Mouse (Mus musculus) kidney, postnatal 0 days (tissue): ENCODE measurements around the gene Mtmr1. TPM values are rescaled to one million over a fixed set of nuclear protein-coding genes. Genes with fewer than 3 reads are reported as not detected.

Experiments
- ATAC-seq: fragments of 200-750 bp; cut with Nextera tagmentation; replicated peaks from 2 replicates; pipeline ENCODE4 v1.8.0; 2017; ENCODE audit warnings: low read depth, moderate number of reproducible peaks, moderate TSS enrichment, moderate library complexity; ENCODE audit not compliant: low FRiP score
- DNase-seq: peaks from one replicate; pipeline ENCODE4 v3.0.0-alpha.2; 2016; ENCODE audit warnings: low spot score
- H3K27ac ChIP-seq: fragments of 300-500 bp; sonication (generic); 2 replicates; pipeline ENCODE4 v1.5.1; 2014; ENCODE audit warnings: mild to moderate bottlenecking
- H3K27me3 ChIP-seq: fragments of 300-500 bp; sonication (generic); 2 replicates; pipeline ENCODE4 v1.6.1; 2014; ENCODE audit warnings: low read length, mixed read lengths; ENCODE audit not compliant: insufficient read depth
- H3K36me3 ChIP-seq: fragments of 300-500 bp; sonication (generic); 2 replicates; pipeline ENCODE4 v1.6.1; 2014; ENCODE audit warnings: low read length, mixed read lengths; ENCODE audit not compliant: insufficient read depth
- H3K4me1 ChIP-seq: fragments of 300-500 bp; sonication (generic); replicated peaks from 2 replicates; pipeline ENCODE4 v1.6.1; 2014; ENCODE audit warnings: antibody characterized with exemption, low read length, mixed read lengths; ENCODE audit not compliant: insufficient read depth
- H3K4me2 ChIP-seq: fragments of 300-500 bp; sonication (generic); 2 replicates; pipeline ENCODE4 v1.6.1; 2014; ENCODE audit warnings: mild to moderate bottlenecking, low read length, moderate library complexity, mixed read lengths
- H3K4me3 ChIP-seq: fragments of 300-500 bp; sonication (generic); replicated peaks from 2 replicates; pipeline ENCODE4 v1.5.1; 2014; ENCODE audit warnings: low read depth, low read length
- H3K9ac ChIP-seq: fragments of 300-500 bp; sonication (generic); 2 replicates; pipeline ENCODE4 v1.6.1; 2014; ENCODE audit warnings: low read depth, low read length
- H3K9me3 ChIP-seq: fragments of 300-500 bp; sonication (generic); replicated peaks from 2 replicates; pipeline ENCODE4 v1.6.1; 2016; ENCODE audit warnings: low read length, inconsistent platforms, mixed read lengths
- CTCF ChIP-seq: IDR thresholded peaks from 2 replicates; pipeline ENCODE4 v1.5.1; 2016; ENCODE audit warnings: antibody characterized with exemption, low read depth, mild to moderate bottlenecking, moderate library complexity
- WGBS: fragments of 180-500 bp; shearing (Covaris S2); extraction: QIAGEN DNeasy Blood & Tissue Kit; methylation state at CpG from one replicate; pipeline ENCODE4 v1.1.7; 2014; 5-methylcytosine and 5-hydroxymethylcytosine counted together
- polyA plus RNA-seq: library from polyadenylated mRNA; unstranded; fragments of >200 nt; fragmentation: Nextera tagmentation; extraction: Ambion mirVana; gene quantifications from 2 replicates; pipeline ENCODE4 v1.2.1, GENCODE M21; 2015

Mtmr1 gene
- polyA plus RNA-seq, 1 experiment from 2014 or later: 8.7 TPM

DNA sequence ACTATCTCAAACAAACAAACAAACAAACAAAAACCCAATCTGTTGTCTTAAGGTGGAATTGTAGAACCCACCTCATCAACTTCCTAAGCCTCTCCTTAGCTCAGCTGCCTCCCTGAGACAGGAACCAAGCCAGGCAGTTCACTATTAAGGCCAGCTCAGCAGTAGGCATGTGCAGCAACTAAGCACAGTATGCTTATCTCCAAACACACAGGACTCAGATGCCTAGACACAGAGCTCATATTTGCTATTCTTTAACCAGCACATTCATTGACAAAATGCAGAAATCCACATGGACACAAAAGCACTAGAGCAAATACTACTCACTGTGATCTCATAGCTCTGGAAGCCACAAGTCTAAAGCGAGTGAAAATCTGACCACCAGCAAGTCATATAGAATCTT, 100.9 kb downstream of the Mtmr1 start:
- no peak overlapping the region for H3K9ac ChIP-seq
- H3K4me2 ChIP-seq: no peak overlapping the region
- H3K4me3 ChIP-seq: no peak overlapping the region
- ATAC-seq: no peak
- H3K9me3 ChIP-seq: no peaks in the 10 kb centered on the region
- DNase-seq: no peak
- no peak for TF ChIP-seq CTCF
- H3K4me1 ChIP-seq: no peaks in the 10 kb centered on the region
- 74% methylated on average over 1 of the region's 1 CpGs for WGBS
- H3K27ac ChIP-seq: no peak overlapping the region
- H3K36me3 ChIP-seq: no peaks in the 10 kb centered on the region
- H3K27me3 ChIP-seq: no peaks in the 10 kb centered on the region

- Histone ChIP-seq H3K4me2 (no peak overlapping the region), H3K27me3 (no peaks in the 10 kb centered on the region), H3K9ac (no peak overlapping the region), H3K4me3 (no peak overlapping the region), H3K9me3 (no peaks in the 10 kb centered on the region), H3K27ac (no peak overlapping the region), H3K36me3 (no peaks in the 10 kb centered on the region), H3K4me1 (no peaks in the 10 kb centered on the region)
- TF ChIP-seq CTCF: no peak
- ATAC-seq: no peak
- 79% methylated on average over 3 of the region's 3 CpGs for WGBS
- DNase-seq: no peak
These were observed 102.9 kb downstream of the Mtmr1 start for GRCm38 (mm10) chrX:71467491-71467890.

Other genes starting within 250 kb of the Mtmr1 start
- 5.4 and 6.6 TPM in 2 replicates for gene Mtm1, start 154.0 kb upstream of the Mtmr1 start, polyA plus RNA-seq
- gene Cd99l2, start 128.1 kb downstream of the Mtmr1 start, polyA plus RNA-seq: 22.2 and 24.7 TPM in 2 replicates
- 171 and 199 TPM in 2 replicates for gene Hmgb3, start 191.2 kb downstream of the Mtmr1 start, polyA plus RNA-seq